Mouse (Mus musculus) bone marrow, adult 2 months (tissue): ENCODE measurements around the gene Tbl1xr1.

Source experiments
- CTCF ChIP-seq: fragments of 200-500 bp; IDR thresholded peaks from 2 replicates; pipeline ENCODE4 v1.5.1; 2011; ENCODE audit warnings: low read length, control low read depth; ENCODE audit not compliant: control insufficient read depth, insufficient read depth
- POLR2A ChIP-seq: fragments of 200-500 bp; IDR thresholded peaks from 2 replicates; pipeline ENCODE4 v1.6.1; 2011; ENCODE audit warnings: low read depth, mild to moderate bottlenecking, control low read depth, low read length, borderline replicate concordance; ENCODE audit not compliant: control insufficient read depth

- no peak for TF ChIP-seq POLR2A
- TF ChIP-seq CTCF: no peak
Measured at GRCm38 (mm10) chr3:22105471-22105870, 29.0 kb downstream of the Tbl1xr1 start.
